In the genomic region with DNA sequence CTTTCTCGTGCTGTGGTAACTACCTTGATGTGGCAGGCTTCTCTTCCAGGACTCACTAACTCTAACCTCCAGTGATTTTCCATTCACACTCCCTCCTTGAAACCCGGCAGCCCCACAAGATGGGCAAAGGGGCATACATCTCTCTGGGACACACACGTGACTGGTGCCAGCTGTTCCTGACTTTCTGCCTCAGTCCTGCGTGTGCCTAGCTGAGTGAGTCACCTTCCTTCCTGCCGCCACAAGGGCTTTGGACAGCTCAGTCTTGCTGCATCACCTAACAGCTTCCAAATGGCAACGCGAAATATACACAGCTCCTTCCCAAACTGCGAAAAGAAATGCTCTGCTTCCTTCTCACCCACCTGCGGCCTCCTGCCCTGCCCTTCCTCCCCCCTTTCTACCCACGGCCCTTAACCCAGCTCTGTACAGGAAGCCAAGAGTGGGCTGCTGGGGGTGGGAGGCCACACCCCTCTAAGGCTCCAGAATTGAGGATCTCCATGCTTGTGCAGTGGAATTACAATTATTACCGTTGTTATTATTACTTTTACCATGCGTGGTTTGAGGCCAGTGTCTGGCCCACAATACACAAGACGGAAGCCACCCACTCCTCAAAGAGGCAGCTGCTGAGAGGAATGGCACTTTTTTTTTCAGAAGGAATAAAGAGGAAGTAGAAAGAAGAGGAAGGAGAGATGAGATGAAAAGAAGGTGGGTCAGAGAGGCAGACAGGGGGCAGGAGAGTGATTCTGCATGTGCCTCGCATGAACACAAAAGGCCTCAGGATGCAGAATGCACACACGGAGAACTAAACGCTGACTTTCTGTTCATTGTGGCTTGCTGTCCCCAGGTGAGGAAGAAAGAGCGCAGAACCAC, we compare ENCODE assay signal across 10 mouse cellular contexts.
DNase-seq lines count a peak whose midpoint lies in the region; TF ChIP-seq lines count a peak whose summit lies in the region.
"Had no signal": no experiment of that assay in that cellular context is flagged by ENCODE, and none has a peak within 500 bp of the region (broad histone marks: within the 10 kb centered on the region; RNA-seq: fewer than 3 reads in every experiment).

No protein-coding gene starts in this region.

- no peak for DNase-seq in layer of hippocampus, adult 2 months (ENCODE audit: low spot score in 2 of 2)
- DNase-seq in layer of hippocampus, postnatal 36 days = no peak
- DNase-seq in B cell, adult 2 months = peak; percentile 2 to 5
- DNase-seq in adrenal gland, adult 8-10 months = peak; percentile 53
- peak; percentile 20 for DNase-seq in naive thymus-derived CD4-positive, alpha-beta T cell, adult 2 months (ENCODE audit: low read depth)
- no peak for DNase-seq in heart, postnatal 10 days
- DNase-seq in urinary bladder, postnatal 14 days (ENCODE audit: low spot score) = no peak
- no peak for DNase-seq in layer of hippocampus, postnatal 14 days (ENCODE audit: low spot score in 2 of 2)

- TF ChIP-seq CTCF in layer of hippocampus, adult 2 months (conservative IDR thresholded peaks at IDR 0.05) = 0 out of 2 replicates have a peak, but pooled peaks have one; percentile 3

- no peak overlapping the region for H3K27ac ChIP-seq in layer of hippocampus, adult 2 months
- H3K27ac ChIP-seq: heart, embryonic 15.5 days; limb, embryonic 15.5 days had no signal

- intact Hi-C loops in heart, postnatal 10 days (cut with DNase I) = no loop called here

- H3K4me3 ChIP-seq in layer of hippocampus, adult 2 months = no peak overlapping the region
- H3K4me3 ChIP-seq: heart, embryonic 15.5 days; limb, embryonic 15.5 days had no signal

Comparison
In these comparisons a context has a peak if more than half of its experiments do, and no peak if none do; other contexts are left out.
1. DNase-seq: peak in B cell, adult 2 months (2 of 2), adrenal gland, adult 8-10 months (single experiment) and naive thymus-derived CD4-positive, alpha-beta T cell, adult 2 months (single experiment); none in layer of hippocampus, adult 2 months (0 of 2), layer of hippocampus, postnatal 36 days (0 of 2), heart, postnatal 10 days (0 of 2), urinary bladder, postnatal 14 days (single experiment) and layer of hippocampus, postnatal 14 days (0 of 2).